Mouse (Mus musculus) hindbrain, embryonic 16.5 days (tissue): ENCODE results near the gene 1700025C18Rik. TPM values are rescaled to one million over a fixed set of nuclear protein-coding genes. Genes with fewer than 3 reads are reported as not detected.

Experiments
- ATAC-seq: fragments of 200-750 bp; cut with Nextera tagmentation; 2 replicates; pipeline ENCODE4 v1.8.0; 2017; ENCODE audit warnings: moderate TSS enrichment, moderate library complexity
- H3K27ac ChIP-seq: fragments of 300-500 bp; sonication (generic); 2 replicates; pipeline ENCODE4 v1.5.1; 2014; ENCODE audit warnings: low read depth, mild to moderate bottlenecking, control low read depth, low read length, moderate library complexity
- H3K27me3 ChIP-seq: fragments of 300-500 bp; sonication (generic); replicated peaks from 2 replicates; pipeline ENCODE4 v1.6.1; 2014; ENCODE audit warnings: low read length; ENCODE audit not compliant: control insufficient read depth, insufficient read depth
- H3K36me3 ChIP-seq: fragments of 300-500 bp; sonication (generic); 2 replicates; pipeline ENCODE4 v1.6.1; 2014; ENCODE audit warnings: mild to moderate bottlenecking, low read length, moderate library complexity, mixed read lengths; ENCODE audit not compliant: control insufficient read depth, insufficient read depth
- H3K4me1 ChIP-seq: fragments of 300-500 bp; sonication (generic); 2 replicates; pipeline ENCODE4 v1.6.1; 2014; ENCODE audit warnings: low read depth, low read length; ENCODE audit not compliant: control insufficient read depth, insufficient read depth
- H3K4me2 ChIP-seq: fragments of 300-500 bp; sonication (generic); 2 replicates; pipeline ENCODE4 v1.6.1; 2014; ENCODE audit warnings: mild to moderate bottlenecking, low read length, control low read depth, moderate library complexity
- H3K4me3 ChIP-seq: fragments of 300-500 bp; sonication (generic); 2 replicates; pipeline ENCODE4 v1.5.1; 2014; ENCODE audit warnings: mild to moderate bottlenecking, low read length, control low read depth, moderate library complexity
- H3K9ac ChIP-seq: fragments of 300-500 bp; sonication (generic); 2 replicates; pipeline ENCODE4 v1.6.1; 2014; ENCODE audit warnings: low read depth, mild to moderate bottlenecking, control low read depth, low read length, moderate library complexity
- H3K9me3 ChIP-seq: fragments of 300-500 bp; sonication (generic); 2 replicates; pipeline ENCODE4 v1.6.1; 2014; ENCODE audit warnings: mild to moderate bottlenecking, low read length, moderate library complexity; ENCODE audit not compliant: control insufficient read depth
- WGBS: fragments of 180-500 bp; shearing (Covaris S2); extraction: QIAGEN DNeasy Blood & Tissue Kit; methylation state at CpG from one replicate; pipeline ENCODE4 v1.1.7; 2014; 5-methylcytosine and 5-hydroxymethylcytosine counted together
- polyA plus RNA-seq: library from polyadenylated mRNA; unstranded; fragments of >200 nt; fragmentation: Nextera tagmentation; extraction: Ambion mirVana; gene quantifications from 2 replicates; pipeline ENCODE4 v1.2.1, GENCODE M21; 2015

Gene 1700025C18Rik
- polyA plus RNA-seq, 1 experiment from 2014 or later, result not detected

GRCm38 (mm10) chr2:165035058-165035431, 55.5 kb downstream of the 1700025C18Rik start:
- WGBS, result 9% methylated on average over 5 of the region's 5 CpGs
- ATAC-seq, result no peak; the same call in 1 of the 2 replicates
- Histone ChIP-seq H3K4me1 (peaks cover 30% of the 10 kb centered on the region), H3K27me3 (no peaks in the 10 kb centered on the region), H3K9me3 (no peaks in the 10 kb centered on the region), H3K27ac (peak overlapping the region; percentile 79), H3K36me3 (no peaks in the 10 kb centered on the region), H3K4me2 (peak overlapping the region; percentile 51), H3K4me3 (peak overlapping the region; percentile 93), H3K9ac (peak overlapping the region; percentile 43; the same call in 1 of the 2 replicates)

GRCm38 (mm10) chr2:165034131-165035057, 56.2 kb downstream of the 1700025C18Rik start, which contains the start of gene Ncoa5:
TSS of gene Ncoa5 (minus strand) at chr2:165034867.
- Histone ChIP-seq H3K4me1 (peaks cover 30% of the 10 kb centered on the region), H3K36me3 (no peaks in the 10 kb centered on the region), H3K4me2 (peak within 1 kb of the TSS; percentile 92), H3K27ac (peak within 1 kb of the TSS; percentile 95), H3K4me3 (peak within 1 kb of the TSS; percentile 93), H3K27me3 (no peaks in the 10 kb centered on the region), H3K9ac (peak within 1 kb of the TSS; percentile 98), H3K9me3 (no peaks in the 10 kb centered on the region)
- under 1% methylated on average over 100 of the region's 111 CpGs for WGBS
- ATAC-seq, result peak; percentile 97

- Histone ChIP-seq H3K9ac (peak overlapping the region; percentile 98), H3K4me2 (peak overlapping the region; percentile 92), H3K4me3 (peak overlapping the region; percentile 93), H3K27me3 (no peaks in the 10 kb centered on the region), H3K4me1 (peaks cover 30% of the 10 kb centered on the region), H3K36me3 (no peaks in the 10 kb centered on the region), H3K27ac (no peak overlapping the region), H3K9me3 (no peaks in the 10 kb centered on the region)
- no peak for ATAC-seq
- 30% methylated on average over 6 of the region's 6 CpGs for WGBS
These were observed 57.2 kb downstream of the 1700025C18Rik start for GRCm38 (mm10) chr2:165033306-165033705.

- no peak overlapping the region for H3K4me3 ChIP-seq
- no peaks in the 10 kb centered on the region for H3K27me3 ChIP-seq
- ATAC-seq, result no peak
- peaks cover 30% of the 10 kb centered on the region for H3K4me1 ChIP-seq
- H3K4me2 ChIP-seq, result peak overlapping the region; percentile 92
- H3K9ac ChIP-seq, result no peak overlapping the region
- H3K27ac ChIP-seq, result no peak overlapping the region
- WGBS, result 39% methylated on average over 3 of the region's 3 CpGs
- H3K9me3 ChIP-seq, result no peaks in the 10 kb centered on the region
- H3K36me3 ChIP-seq, result no peaks in the 10 kb centered on the region
These were observed 58.0 kb downstream of the 1700025C18Rik start for GRCm38 (mm10) chr2:165032533-165032932.

Other genes starting within 250 kb of the 1700025C18Rik start
- 127 and 140 TPM in 2 replicates for gene Pltp, start 233.0 kb downstream of the 1700025C18Rik start, polyA plus RNA-seq
- gene Pcif1, start 211.4 kb downstream of the 1700025C18Rik start, polyA plus RNA-seq, result 71.3 and 77.6 TPM in 2 replicates
- gene Zfp335, start 179.0 kb downstream of the 1700025C18Rik start, polyA plus RNA-seq, result 13.4 and 17.1 TPM in 2 replicates
- gene Mmp9, start 150.0 kb downstream of the 1700025C18Rik start, polyA plus RNA-seq, result 22.5 and 29.3 TPM in 2 replicates
- gene Slc12a5, start 129.9 kb downstream of the 1700025C18Rik start, polyA plus RNA-seq, result 52.7 and 54.9 TPM in 2 replicates
- gene Ncoa5, start 55.9 kb downstream of the 1700025C18Rik start, polyA plus RNA-seq, result 83.8 and 90.0 TPM in 2 replicates
- 6.1 and 7.9 TPM in 2 replicates for gene Cd40, start 35.1 kb downstream of the 1700025C18Rik start, polyA plus RNA-seq
- gene Cdh22, start 144.1 kb upstream of the 1700025C18Rik start, polyA plus RNA-seq, result 11.0 and 13.1 TPM in 2 replicates
- 73.4 and 79.6 TPM in 2 replicates for gene Slc35c2, start 197.1 kb upstream of the 1700025C18Rik start, polyA plus RNA-seq
- gene Elmo2, start 235.7 kb upstream of the 1700025C18Rik start, polyA plus RNA-seq, result 96.2 and 115 TPM in 2 replicates